Mouse (Mus musculus) frontal cortex, postnatal 36 days (tissue): ENCODE data around the gene Col23a1.

ENCODE experiments used
- DNase-seq, 2 experiments: peaks; one replicate each; pipeline ENCODE4 v3.0.0; 2022; ENCODE audit warnings: low spot score in 2 of 2

The Col23a1 gene

GRCm38 (mm10) chr11:51431287-51431686, 141.6 kb downstream of the Col23a1 start:
- no peak for DNase-seq

- DNase-seq, result no peak
Measured at GRCm38 (mm10) chr11:51431968-51432367, 142.2 kb downstream of the Col23a1 start.

GRCm38 (mm10) chr11:51442006-51442405, 152.3 kb downstream of the Col23a1 start:
- DNase-seq, result no peak

- DNase-seq, result no peak
Measured at GRCm38 (mm10) chr11:51442599-51442998, 152.9 kb downstream of the Col23a1 start.

- no peak for DNase-seq
Measured at GRCm38 (mm10) chr11:51443818-51444217, 154.1 kb downstream of the Col23a1 start.

- no peak for DNase-seq
Measured at GRCm38 (mm10) chr11:51444649-51445048, 154.9 kb downstream of the Col23a1 start.

GRCm38 (mm10) chr11:51446711-51447425, 157.1 kb downstream of the Col23a1 start:
- peak; percentile 43 to 45 for DNase-seq

- DNase-seq, result no peak
Measured at GRCm38 (mm10) chr11:51448256-51448655, 158.5 kb downstream of the Col23a1 start.

- no peak for DNase-seq
Measured at GRCm38 (mm10) chr11:51448680-51449079, 159.0 kb downstream of the Col23a1 start.

GRCm38 (mm10) chr11:51449881-51450280, 160.2 kb downstream of the Col23a1 start:
- peak in 1 of 2 experiments; percentile 32 for DNase-seq

GRCm38 (mm10) chr11:51451281-51451680, 161.6 kb downstream of the Col23a1 start:
- no peak for DNase-seq

GRCm38 (mm10) chr11:51451925-51452324, 162.2 kb downstream of the Col23a1 start:
- DNase-seq, result no peak

- no peak for DNase-seq
Measured at GRCm38 (mm10) chr11:51453742-51454141, 164.0 kb downstream of the Col23a1 start.

- no peak for DNase-seq
Measured at GRCm38 (mm10) chr11:51455501-51455900, 165.8 kb downstream of the Col23a1 start.

- no peak for DNase-seq
Measured at GRCm38 (mm10) chr11:51457624-51458023, 167.9 kb downstream of the Col23a1 start.

- DNase-seq, result no peak
Measured at GRCm38 (mm10) chr11:51458649-51459048, 168.9 kb downstream of the Col23a1 start.

- no peak for DNase-seq
Measured at GRCm38 (mm10) chr11:51459569-51460043, 169.9 kb downstream of the Col23a1 start.

GRCm38 (mm10) chr11:51468737-51469136, 179.0 kb downstream of the Col23a1 start:
- no peak for DNase-seq

- DNase-seq, result no peak
Measured at GRCm38 (mm10) chr11:51469341-51469831, 179.7 kb downstream of the Col23a1 start.

- DNase-seq, result no peak
Measured at GRCm38 (mm10) chr11:51470383-51471144, 180.8 kb downstream of the Col23a1 start.

GRCm38 (mm10) chr11:51473686-51474085, 184.0 kb downstream of the Col23a1 start:
- DNase-seq, result no peak

- DNase-seq, result no peak
Measured at GRCm38 (mm10) chr11:51476543-51476942, 186.8 kb downstream of the Col23a1 start.

- no peak for DNase-seq
Measured at GRCm38 (mm10) chr11:51477571-51477970, 187.9 kb downstream of the Col23a1 start.
